Mouse (Mus musculus): ENCODE results near the gene Matn4.

DNA sequence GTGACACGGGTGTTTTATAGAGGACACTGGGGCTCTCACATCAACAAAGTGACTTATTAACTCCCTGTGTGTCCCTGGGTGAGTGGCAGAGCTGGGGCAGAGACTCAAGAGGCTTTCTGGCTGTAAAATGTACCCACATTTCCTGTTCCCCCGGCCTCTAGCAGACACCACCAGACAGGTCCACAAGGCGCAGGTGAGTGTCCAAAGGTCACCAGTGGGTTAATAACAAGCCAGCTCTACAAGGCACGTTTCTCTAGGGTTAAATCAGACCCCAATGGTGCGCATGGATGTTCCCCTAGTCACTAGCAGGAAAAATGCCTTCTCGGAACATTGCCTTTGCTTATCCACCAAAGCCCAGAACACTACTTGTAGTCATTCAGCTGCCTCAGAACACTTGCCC, 32.8 kb upstream of the Matn4 start:
- no peak for TF ChIP-seq POLR2A (IDR thresholded peaks at IDR 0.05; ENCODE audit: insufficient read depth, low read depth, low read length)
- no peak for TF ChIP-seq CTCF (IDR thresholded peaks at IDR 0.05)

Measured in heart, adult 2 months (tissue).